Mouse (Mus musculus) C2C12 (cell line): ENCODE measurements around the gene Rabggtb. TPM values are rescaled to one million over a fixed set of nuclear protein-coding genes. Genes with fewer than 3 reads are reported as not detected.
"Not testable (repeated sequence)": the region's sequence is repeated elsewhere in the genome, so short reads cannot be mapped to it uniquely, and the experiment has no call there.

Experiments
- H3K27me3 ChIP-seq: one replicate; pipeline ENCODE4 v1.6.1; 2011; ENCODE audit not compliant: control insufficient read depth, insufficient read depth, insufficient read length
- H3K36me3 ChIP-seq: one replicate; pipeline ENCODE4 v1.6.1; 2011; ENCODE audit not compliant: control insufficient read depth, insufficient read depth
- H3K4me3 ChIP-seq: one replicate; pipeline ENCODE4 v1.5.1; 2011; ENCODE audit warnings: mild to moderate bottlenecking, control low read depth; ENCODE audit not compliant: poor library complexity, insufficient read depth, severe bottlenecking
- H3K79me2 ChIP-seq: one replicate; pipeline ENCODE4 v1.6.1; 2011; ENCODE audit not compliant: control insufficient read depth, insufficient read depth
- H3K79me3 ChIP-seq: one replicate; pipeline ENCODE4 v1.6.1; 2011; ENCODE audit warnings: low read depth, control low read depth
- H3ac ChIP-seq: one replicate; pipeline ENCODE3; 2011; ENCODE audit warnings: low read depth; ENCODE audit not compliant: control insufficient read depth, insufficient read length
- CEBPB ChIP-seq: IDR thresholded peaks from one replicate; pipeline ENCODE4 v1.6.1; 2011; ENCODE audit warnings: low read depth, mild to moderate bottlenecking, control low read depth, moderate library complexity
- CTCF ChIP-seq: IDR thresholded peaks from one replicate; pipeline ENCODE4 v1.5.1; 2011; ENCODE audit not compliant: control insufficient read depth, insufficient read depth, insufficient read length
- FOSL1 ChIP-seq: IDR thresholded peaks from one replicate; pipeline ENCODE4 v1.8.0; 2011; ENCODE audit warnings: mild to moderate bottlenecking, low read length; ENCODE audit not compliant: poor library complexity, insufficient read depth, severe bottlenecking
- MAX ChIP-seq: IDR thresholded peaks from one replicate; pipeline ENCODE4 v1.6.1; 2011; ENCODE audit warnings: mild to moderate bottlenecking, control low read depth
- MYOD1 ChIP-seq: IDR thresholded peaks from one replicate; pipeline ENCODE4 v1.6.1; 2011; ENCODE audit warnings: low read depth; ENCODE audit not compliant: control insufficient read depth, insufficient read length
- MYOG ChIP-seq: IDR thresholded peaks from one replicate; pipeline ENCODE4 v1.6.1; 2011; ENCODE audit not compliant: control insufficient read depth, insufficient read length; ENCODE audit errors: extremely low read depth
- USF1 ChIP-seq: IDR thresholded peaks from one replicate; pipeline ENCODE4 v1.6.1; 2011; ENCODE audit warnings: low read depth, mild to moderate bottlenecking, control low read depth, moderate library complexity
- polyA plus RNA-seq: library from polyadenylated mRNA; unstranded; fragments of >200 nt; fragmentation: generic; extraction: Trizol; gene quantifications from one replicate; pipeline ENCODE4 v1.2.1, GENCODE M21; 2012; ENCODE audit warnings: missing spikeins

Rabggtb gene
- polyA plus RNA-seq, 1 experiment, result 65.9 TPM

GRCm38 (mm10) chr3:153864636-153865429, 48.0 kb downstream of the Rabggtb start:
- H3K27me3 ChIP-seq, result no peaks in the 10 kb centered on the region
- H3K79me2 ChIP-seq, result no peaks in the 10 kb centered on the region
- H3K36me3 ChIP-seq, result no peaks in the 10 kb centered on the region
- H3K4me3 ChIP-seq, result no peak overlapping the region
- no peaks in the 10 kb centered on the region for H3K79me3 ChIP-seq
- H3ac ChIP-seq, result no peak overlapping the region
- no peak for TF ChIP-seq MYOG
- no peak for TF ChIP-seq FOSL1
- no peak for TF ChIP-seq CTCF

- TF ChIP-seq MYOD1, result no peak
- TF ChIP-seq CEBPB, result no peak
- TF ChIP-seq CTCF, result no peak
- no peak for TF ChIP-seq MYOG
- no peak for TF ChIP-seq FOSL1
- no peak for TF ChIP-seq USF1
- Histone ChIP-seq H3K4me3 (no peak overlapping the region), H3K79me2 (no peaks in the 10 kb centered on the region), H3ac (no peak overlapping the region), H3K27me3 (no peaks in the 10 kb centered on the region), H3K79me3 (no peaks in the 10 kb centered on the region), H3K36me3 (no peaks in the 10 kb centered on the region)
Observed at GRCm38 (mm10) chr3:153863816-153864215, 49.0 kb downstream of the Rabggtb start.

- not testable (repeated sequence) for H3ac ChIP-seq, H3K4me3 ChIP-seq, H3K79me2 ChIP-seq, H3K79me3 ChIP-seq, H3K27me3 ChIP-seq, H3K36me3 ChIP-seq
Observed at GRCm38 (mm10) chr3:153860392-153860791, 52.4 kb downstream of the Rabggtb start.

- Histone ChIP-seq H3K4me3 (no peak overlapping the region), H3K27me3 (no peaks in the 10 kb centered on the region), H3K79me2 (no peaks in the 10 kb centered on the region), H3ac (no peak overlapping the region), H3K36me3 (no peaks in the 10 kb centered on the region), H3K79me3 (no peaks in the 10 kb centered on the region)
- TF ChIP-seq MYOD1 (no peak), CEBPB (no peak), USF1 (no peak), FOSL1 (no peak), MYOG (no peak), MAX (no peak), CTCF (no peak)
Observed at GRCm38 (mm10) chr3:153858350-153859001, 54.3 kb downstream of the Rabggtb start.

Other genes starting within 250 kb of the Rabggtb start
- not detected for gene St6galnac3, start 187.8 kb downstream of the Rabggtb start, polyA plus RNA-seq
- gene Asb17, start 68.8 kb downstream of the Rabggtb start, polyA plus RNA-seq, result 0.02 TPM
- gene Msh4, start 6.9 kb downstream of the Rabggtb start, polyA plus RNA-seq, result 0.02 TPM
- 26.0 TPM for gene Acadm, start 31.6 kb upstream of the Rabggtb start, polyA plus RNA-seq
- gene Slc44a5, start 60.4 kb upstream of the Rabggtb start, polyA plus RNA-seq, result 0.06 TPM